Mouse (Mus musculus): ENCODE measurements around the gene Gm20388. TPM values are rescaled to one million over a fixed set of nuclear protein-coding genes. Genes with fewer than 3 reads are reported as not detected.

The Gm20388 gene
- polyA plus RNA-seq, 1 experiment from 2014 or later: not detected

DNA sequence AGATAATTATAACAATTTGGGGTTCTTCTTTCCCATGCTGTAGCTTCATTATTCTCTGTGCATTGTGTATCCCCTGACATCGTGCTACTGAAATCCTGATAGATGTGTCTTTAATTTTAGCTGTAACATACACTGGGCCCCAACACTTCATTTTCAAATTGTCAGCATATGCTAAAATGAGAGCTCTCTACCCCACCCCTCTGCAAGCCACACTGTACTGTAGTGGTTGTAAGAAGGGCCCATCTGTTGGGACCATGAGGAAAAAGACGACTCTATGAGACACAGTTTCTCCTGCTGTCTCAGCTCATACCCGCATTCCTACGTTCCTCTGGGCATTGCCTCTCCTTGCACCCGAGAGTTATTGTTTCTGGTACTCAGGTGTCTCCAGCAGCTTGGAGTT is 4226.6 kb downstream of the Gm20388 start:
- Histone ChIP-seq H3K27me3 (ENCODE audit: control insufficient read depth, insufficient read depth, low read depth, low read length) (no peaks in the 10 kb centered on the region), H3K4me3 (ENCODE audit: low read length) (no peak overlapping the region), H3K9me3 (ENCODE audit: control insufficient read depth, low read length) (no peaks in the 10 kb centered on the region), H3K4me2 (ENCODE audit: low read depth, low read length) (no peak overlapping the region), H3K36me3 (ENCODE audit: control insufficient read depth, insufficient read depth, low read length) (no peaks in the 10 kb centered on the region), H3K9ac (ENCODE audit: low read length) (no peak overlapping the region), H3K4me1 (replicated peaks; ENCODE audit: control insufficient read depth, insufficient read depth, low read length) (no peaks in the 10 kb centered on the region), H3K27ac (ENCODE audit: low read length) (no peak overlapping the region)
- no peak for ATAC-seq (ENCODE audit: low read depth)
- 65% methylated on average over 5 of the region's 5 CpGs for WGBS

- no peak overlapping the region for H3K4me2 ChIP-seq (ENCODE audit: low read depth, low read length)
- no peaks in the 10 kb centered on the region for H3K4me1 ChIP-seq (replicated peaks; ENCODE audit: control insufficient read depth, insufficient read depth, low read length)
- ATAC-seq (ENCODE audit: low read depth): no peak
- H3K4me3 ChIP-seq (ENCODE audit: low read length): no peak overlapping the region
- H3K9me3 ChIP-seq (ENCODE audit: control insufficient read depth, low read length): no peaks in the 10 kb centered on the region
- no peaks in the 10 kb centered on the region for H3K27me3 ChIP-seq (ENCODE audit: control insufficient read depth, insufficient read depth, low read depth, low read length)
- H3K9ac ChIP-seq (ENCODE audit: low read length): no peak overlapping the region
- no peak overlapping the region for H3K27ac ChIP-seq (ENCODE audit: low read length)
- WGBS: 61% methylated on average over 11 of the region's 11 CpGs
- no peaks in the 10 kb centered on the region for H3K36me3 ChIP-seq (ENCODE audit: control insufficient read depth, insufficient read depth, low read length)
Observed at GRCm38 (mm10) chr8:124140211-124140790, 4229.7 kb downstream of the Gm20388 start.

GRCm38 (mm10) chr8:124140868-124141431 is 4230.3 kb downstream of the Gm20388 start:
- Histone ChIP-seq H3K27me3 (ENCODE audit: control insufficient read depth, insufficient read depth, low read depth, low read length) (no peaks in the 10 kb centered on the region), H3K4me3 (ENCODE audit: low read length) (no peak overlapping the region), H3K4me2 (ENCODE audit: low read depth, low read length) (no peak overlapping the region), H3K27ac (ENCODE audit: low read length) (no peak overlapping the region), H3K4me1 (replicated peaks; ENCODE audit: control insufficient read depth, insufficient read depth, low read length) (no peaks in the 10 kb centered on the region), H3K9ac (ENCODE audit: low read length) (no peak overlapping the region), H3K9me3 (ENCODE audit: control insufficient read depth, low read length) (no peaks in the 10 kb centered on the region), H3K36me3 (ENCODE audit: control insufficient read depth, insufficient read depth, low read length) (no peaks in the 10 kb centered on the region)
- no peak for ATAC-seq (ENCODE audit: low read depth)
- WGBS: 71% methylated on average over 20 of the region's 20 CpGs

DNA sequence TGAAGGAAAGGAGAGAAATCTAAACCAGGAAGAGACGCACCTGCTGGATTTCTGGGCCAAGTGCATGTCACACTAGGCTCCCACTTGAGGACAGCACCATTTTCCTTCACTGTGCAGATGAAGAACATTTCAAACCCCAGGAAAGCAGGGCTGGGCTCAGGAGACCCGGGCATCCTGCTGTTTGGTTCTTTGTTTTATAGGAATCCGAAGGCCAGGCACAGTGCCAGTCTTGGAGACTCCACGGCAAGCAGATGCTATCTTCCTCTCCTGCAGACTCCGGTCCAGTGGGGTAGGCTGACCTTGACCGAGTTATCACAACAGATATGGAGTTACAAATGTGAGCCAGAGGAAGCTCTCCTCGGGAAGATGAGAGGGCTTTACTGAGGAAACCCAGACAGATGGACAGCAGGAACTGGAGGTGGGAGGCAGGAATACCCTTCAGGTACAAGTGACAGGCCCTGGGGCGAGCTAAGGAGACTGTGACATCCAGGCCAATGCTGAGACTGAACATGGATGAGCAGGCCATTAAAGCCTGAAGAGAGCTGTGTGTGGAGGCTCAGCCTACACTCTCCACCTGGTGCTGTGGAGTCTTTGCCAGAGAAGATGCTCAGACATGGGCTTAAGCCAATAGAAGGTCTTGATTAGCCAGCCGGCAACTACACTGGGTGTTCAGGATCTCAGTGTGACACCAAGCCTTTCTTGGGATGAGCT is 4231.2 kb downstream of the Gm20388 start:
- H3K4me1 ChIP-seq (replicated peaks; ENCODE audit: control insufficient read depth, insufficient read depth, low read length): no peaks in the 10 kb centered on the region
- ATAC-seq (ENCODE audit: low read depth): no peak
- no peak overlapping the region for H3K27ac ChIP-seq (ENCODE audit: low read length)
- H3K9ac ChIP-seq (ENCODE audit: low read length): no peak overlapping the region
- no peak overlapping the region for H3K4me3 ChIP-seq (ENCODE audit: low read length)
- no peaks in the 10 kb centered on the region for H3K27me3 ChIP-seq (ENCODE audit: control insufficient read depth, insufficient read depth, low read depth, low read length)
- H3K9me3 ChIP-seq (ENCODE audit: control insufficient read depth, low read length): no peaks in the 10 kb centered on the region
- H3K36me3 ChIP-seq (ENCODE audit: control insufficient read depth, insufficient read depth, low read length): no peaks in the 10 kb centered on the region
- WGBS: 57% methylated on average over 9 of the region's 9 CpGs
- H3K4me2 ChIP-seq (ENCODE audit: low read depth, low read length): no peak overlapping the region

- Histone ChIP-seq H3K4me2 (ENCODE audit: low read depth, low read length) (no peak overlapping the region), H3K4me3 (ENCODE audit: low read length) (no peak overlapping the region), H3K4me1 (replicated peaks; ENCODE audit: control insufficient read depth, insufficient read depth, low read length) (no peaks in the 10 kb centered on the region), H3K9me3 (ENCODE audit: control insufficient read depth, low read length) (no peaks in the 10 kb centered on the region), H3K9ac (ENCODE audit: low read length) (no peak overlapping the region), H3K27ac (ENCODE audit: low read length) (no peak overlapping the region), H3K36me3 (ENCODE audit: control insufficient read depth, insufficient read depth, low read length) (no peaks in the 10 kb centered on the region), H3K27me3 (ENCODE audit: control insufficient read depth, insufficient read depth, low read depth, low read length) (no peaks in the 10 kb centered on the region)
- WGBS: 53% methylated on average over 5 of the region's 5 CpGs
- no peak for ATAC-seq (ENCODE audit: low read depth)
Observed at GRCm38 (mm10) chr8:124143003-124143402, 4232.4 kb downstream of the Gm20388 start.

DNA sequence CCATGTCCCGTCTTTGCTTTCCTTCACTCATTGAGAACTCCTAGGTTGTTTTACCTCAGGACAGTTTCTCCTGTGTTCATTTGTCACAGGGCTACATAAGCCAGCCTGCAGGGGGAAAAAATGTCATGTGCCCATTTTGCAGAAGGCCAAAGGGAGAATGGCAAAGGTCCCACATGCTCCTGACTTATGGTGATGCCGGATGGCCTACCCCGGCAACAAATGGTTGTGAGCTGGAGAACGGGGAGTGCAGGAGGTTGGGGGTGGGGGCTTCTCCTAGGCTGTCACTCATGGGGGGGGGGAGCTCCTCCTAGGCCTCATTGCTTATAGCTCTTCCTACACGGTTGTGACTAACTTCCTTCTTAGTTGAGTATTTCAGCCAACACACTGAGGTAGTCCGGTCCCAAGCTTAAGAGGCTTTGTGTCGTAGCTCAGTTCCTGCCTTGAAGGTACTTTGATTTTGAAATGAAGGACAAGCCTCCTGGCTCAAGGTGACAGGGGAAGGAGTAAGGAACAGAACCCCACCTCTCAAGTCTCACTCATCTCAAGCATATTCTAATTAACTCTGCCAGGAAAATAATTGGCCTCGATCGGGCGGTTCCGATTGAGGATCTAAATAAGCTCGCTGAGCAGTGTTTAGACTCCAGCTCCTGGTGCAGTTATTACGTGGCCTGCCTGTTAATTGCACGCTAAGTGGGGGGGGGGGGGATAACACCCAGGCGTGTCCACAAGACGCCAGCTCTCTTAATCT is 4233.4 kb downstream of the Gm20388 start:
- H3K4me2 ChIP-seq (ENCODE audit: low read depth, low read length): no peak overlapping the region
- 83% methylated on average over 16 of the region's 16 CpGs for WGBS
- no peak for ATAC-seq (ENCODE audit: low read depth)

DNA sequence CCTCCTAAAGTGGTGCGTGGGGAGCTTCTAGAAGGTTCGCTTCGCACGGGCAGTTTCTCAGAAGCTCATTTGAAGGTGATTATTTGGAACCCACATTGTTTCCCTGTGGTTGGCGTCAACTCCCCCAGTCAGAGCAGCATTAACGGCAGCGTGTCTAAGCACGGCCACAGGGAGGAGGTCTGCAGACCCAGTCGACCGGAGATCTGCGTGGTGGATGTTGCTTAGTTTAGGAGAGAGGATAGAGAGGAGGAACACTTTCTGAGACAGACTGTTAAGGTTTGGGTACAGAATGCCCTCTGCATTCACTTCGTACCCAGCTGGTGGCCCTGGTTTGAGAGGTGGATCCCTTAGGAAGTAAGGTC is 4234.0 kb downstream of the Gm20388 start:
- Histone ChIP-seq H3K9me3 (ENCODE audit: control insufficient read depth, low read length) (no peaks in the 10 kb centered on the region), H3K27me3 (ENCODE audit: control insufficient read depth, insufficient read depth, low read depth, low read length) (no peaks in the 10 kb centered on the region), H3K4me2 (ENCODE audit: low read depth, low read length) (no peak overlapping the region), H3K9ac (ENCODE audit: low read length) (no peak overlapping the region), H3K4me3 (ENCODE audit: low read length) (no peak overlapping the region), H3K36me3 (ENCODE audit: control insufficient read depth, insufficient read depth, low read length) (no peaks in the 10 kb centered on the region), H3K27ac (ENCODE audit: low read length) (no peak overlapping the region), H3K4me1 (replicated peaks; ENCODE audit: control insufficient read depth, insufficient read depth, low read length) (no peaks in the 10 kb centered on the region)
- ATAC-seq (ENCODE audit: low read depth): no peak
- WGBS: 90% methylated on average over 12 of the region's 12 CpGs

More for the DNA sequence above, 4233.4 kb downstream of the Gm20388 start:
- Histone ChIP-seq H3K4me1 (replicated peaks; ENCODE audit: control insufficient read depth, insufficient read depth, low read length) (no peaks in the 10 kb centered on the region), H3K36me3 (ENCODE audit: control insufficient read depth, insufficient read depth, low read length) (no peaks in the 10 kb centered on the region), H3K27ac (ENCODE audit: low read length) (no peak overlapping the region), H3K9me3 (ENCODE audit: control insufficient read depth, low read length) (no peaks in the 10 kb centered on the region), H3K9ac (ENCODE audit: low read length) (no peak overlapping the region), H3K4me3 (ENCODE audit: low read length) (no peak overlapping the region), H3K27me3 (ENCODE audit: control insufficient read depth, insufficient read depth, low read depth, low read length) (no peaks in the 10 kb centered on the region)

DNA sequence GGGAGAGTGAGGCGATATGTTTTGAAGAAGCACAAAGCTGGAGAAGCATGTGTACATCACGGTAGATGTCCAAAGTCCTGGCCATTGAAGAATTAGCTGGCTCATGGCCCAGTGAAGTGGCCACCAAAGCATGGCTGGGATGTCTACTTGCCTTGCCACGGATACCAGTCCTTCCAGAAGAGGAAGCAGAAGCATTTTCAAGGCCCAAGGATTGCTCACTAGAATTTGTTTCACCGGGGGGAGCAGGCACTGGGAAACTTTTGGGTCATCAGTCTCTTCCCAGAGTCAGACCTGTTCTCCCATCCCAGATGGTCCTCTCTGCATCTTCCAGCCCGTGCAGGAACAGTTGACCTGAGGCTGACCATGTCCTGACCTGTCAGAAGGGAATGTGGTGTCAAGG is 4235.6 kb downstream of the Gm20388 start:
- 74% methylated on average over 5 of the region's 5 CpGs for WGBS
- no peak overlapping the region for H3K9ac ChIP-seq (ENCODE audit: low read length)
- no peak overlapping the region for H3K4me2 ChIP-seq (ENCODE audit: low read depth, low read length)
- H3K4me3 ChIP-seq (ENCODE audit: low read length): no peak overlapping the region
- H3K27me3 ChIP-seq (ENCODE audit: control insufficient read depth, insufficient read depth, low read depth, low read length): no peaks in the 10 kb centered on the region
- no peak overlapping the region for H3K27ac ChIP-seq (ENCODE audit: low read length)
- H3K4me1 ChIP-seq (replicated peaks; ENCODE audit: control insufficient read depth, insufficient read depth, low read length): no peaks in the 10 kb centered on the region
- no peaks in the 10 kb centered on the region for H3K36me3 ChIP-seq (ENCODE audit: control insufficient read depth, insufficient read depth, low read length)
- no peaks in the 10 kb centered on the region for H3K9me3 ChIP-seq (ENCODE audit: control insufficient read depth, low read length)
- no peak for ATAC-seq (ENCODE audit: low read depth)

GRCm38 (mm10) chr8:124150009-124150408 is 4239.4 kb downstream of the Gm20388 start:
- no peaks in the 10 kb centered on the region for H3K4me1 ChIP-seq (replicated peaks; ENCODE audit: control insufficient read depth, insufficient read depth, low read length)
- H3K27ac ChIP-seq (ENCODE audit: low read length): no peak overlapping the region
- H3K9me3 ChIP-seq (ENCODE audit: control insufficient read depth, low read length): no peaks in the 10 kb centered on the region
- H3K27me3 ChIP-seq (ENCODE audit: control insufficient read depth, insufficient read depth, low read depth, low read length): no peaks in the 10 kb centered on the region
- H3K4me3 ChIP-seq (ENCODE audit: low read length): no peak overlapping the region
- no peak overlapping the region for H3K4me2 ChIP-seq (ENCODE audit: low read depth, low read length)
- 50% methylated on average over 11 of the region's 11 CpGs for WGBS
- no peak overlapping the region for H3K9ac ChIP-seq (ENCODE audit: low read length)
- H3K36me3 ChIP-seq (ENCODE audit: control insufficient read depth, insufficient read depth, low read length): no peaks in the 10 kb centered on the region
- ATAC-seq (ENCODE audit: low read depth): no peak
